Mouse (Mus musculus) spleen, postnatal 36 days (tissue): ENCODE data around the gene Ap1m1.
A peak's percentile ranks its signal among the peaks of the same experiment; 100 is the strongest.

Experiments used
- DNase-seq, 2 experiments: peaks; one replicate each; pipeline ENCODE4 v3.0.0; 2022; ENCODE audit warnings: low spot score in 2 of 2, mixed read lengths in 1 of 2

The Ap1m1 gene

DNA sequence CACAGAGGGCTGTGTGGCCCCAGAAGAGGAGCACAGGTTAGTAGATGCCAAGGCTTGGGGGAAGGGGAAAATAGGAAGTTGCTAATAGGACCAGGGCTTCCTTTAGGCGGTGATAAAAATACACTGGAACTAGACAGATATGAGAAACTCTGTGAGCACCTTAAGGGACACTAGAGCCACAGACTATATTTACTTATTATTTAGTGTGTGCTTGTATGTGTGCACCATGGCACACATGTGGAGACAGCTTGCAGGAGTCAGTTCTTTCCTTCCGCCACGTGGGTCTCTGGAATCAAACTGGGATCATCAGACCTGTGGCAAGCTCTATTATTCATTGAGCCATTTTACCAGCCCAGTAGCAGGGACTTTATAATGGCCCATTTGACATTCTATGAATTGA lies 55.3 kb downstream of the Ap1m1 start:
- no peak for DNase-seq

DNA sequence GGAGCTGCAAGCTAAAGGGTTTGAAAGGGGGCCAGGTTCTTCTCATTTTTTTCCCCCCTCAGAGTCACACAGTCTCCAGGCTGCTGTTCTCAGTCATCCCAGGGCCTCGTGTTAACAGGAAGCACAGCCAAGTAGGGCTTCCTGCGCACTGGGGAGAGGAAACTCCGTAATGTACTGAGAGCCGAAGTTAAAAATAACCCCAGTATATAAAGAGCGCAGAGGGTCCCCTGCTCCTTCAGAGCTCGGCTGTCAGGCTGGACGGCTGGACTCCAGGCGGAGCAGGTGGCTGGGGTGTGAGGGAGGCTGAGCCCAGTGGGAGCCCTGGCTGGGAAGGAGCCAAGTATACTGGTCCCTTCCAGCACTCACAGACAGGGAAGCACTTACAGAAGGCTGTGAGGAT lies 55.9 kb downstream of the Ap1m1 start:
- DNase-seq = peak; percentile 58 to 61

DNA sequence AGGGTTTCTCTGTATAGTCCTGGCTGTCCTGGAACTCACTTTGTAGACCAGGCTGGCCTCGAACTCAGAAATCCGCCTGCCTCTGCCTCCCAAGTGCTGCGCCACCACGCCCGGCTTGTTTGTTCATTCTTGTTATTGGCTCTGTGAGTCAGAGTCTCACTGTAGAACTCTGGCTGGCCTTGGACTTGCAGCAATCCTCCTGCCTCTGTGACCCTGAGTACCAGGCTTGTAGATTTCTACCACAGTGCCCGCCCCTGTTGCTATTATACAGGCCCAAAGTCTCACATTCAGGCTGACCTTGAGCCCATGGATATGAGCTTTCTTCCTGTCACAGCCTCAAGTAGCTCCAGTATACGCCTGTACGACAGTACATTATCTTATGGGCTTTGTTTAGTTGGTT lies 56.7 kb downstream of the Ap1m1 start:
- no peak for DNase-seq

- DNase-seq = no peak
Measured at GRCm38 (mm10) chr8:72298928-72299327, 59.1 kb downstream of the Ap1m1 start.

DNA sequence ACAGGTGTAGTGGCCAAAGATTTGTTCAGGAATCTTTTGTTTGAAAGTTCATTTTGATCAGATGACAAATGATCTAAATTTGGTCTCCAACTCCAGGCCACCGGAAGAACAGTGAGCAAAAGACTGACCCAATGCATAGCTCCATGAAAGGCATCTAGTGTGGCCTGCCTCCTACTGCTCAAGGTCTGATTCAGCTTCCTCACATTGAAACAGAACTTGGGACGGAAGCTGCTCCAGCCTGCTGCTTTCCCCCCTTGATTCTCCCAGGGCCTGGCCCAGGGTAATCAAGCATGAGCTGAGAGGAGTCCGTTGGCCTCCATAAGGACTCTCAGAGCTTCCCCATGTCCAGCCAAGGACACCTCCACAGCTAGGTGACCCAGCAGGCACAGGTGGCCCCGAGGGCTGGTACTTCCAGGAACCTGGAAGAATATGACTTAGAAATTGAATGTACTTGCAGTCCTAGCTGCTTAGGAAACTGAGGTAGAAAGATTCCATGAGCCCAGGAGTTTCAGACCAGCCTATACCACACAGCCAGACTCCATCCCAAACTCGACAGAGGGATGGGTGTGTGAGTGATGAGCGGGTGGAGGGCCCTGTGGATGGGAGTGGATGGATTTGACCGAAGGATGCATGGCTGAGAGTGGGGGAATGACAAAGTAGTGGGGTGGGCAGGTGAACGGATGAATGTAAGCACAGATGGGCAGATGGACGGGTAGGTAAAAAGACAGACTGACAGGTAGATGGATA lies 61.0 kb downstream of the Ap1m1 start:
- no peak for DNase-seq

- DNase-seq = no peak
Measured at GRCm38 (mm10) chr8:72301497-72301896, 61.7 kb downstream of the Ap1m1 start.

DNA sequence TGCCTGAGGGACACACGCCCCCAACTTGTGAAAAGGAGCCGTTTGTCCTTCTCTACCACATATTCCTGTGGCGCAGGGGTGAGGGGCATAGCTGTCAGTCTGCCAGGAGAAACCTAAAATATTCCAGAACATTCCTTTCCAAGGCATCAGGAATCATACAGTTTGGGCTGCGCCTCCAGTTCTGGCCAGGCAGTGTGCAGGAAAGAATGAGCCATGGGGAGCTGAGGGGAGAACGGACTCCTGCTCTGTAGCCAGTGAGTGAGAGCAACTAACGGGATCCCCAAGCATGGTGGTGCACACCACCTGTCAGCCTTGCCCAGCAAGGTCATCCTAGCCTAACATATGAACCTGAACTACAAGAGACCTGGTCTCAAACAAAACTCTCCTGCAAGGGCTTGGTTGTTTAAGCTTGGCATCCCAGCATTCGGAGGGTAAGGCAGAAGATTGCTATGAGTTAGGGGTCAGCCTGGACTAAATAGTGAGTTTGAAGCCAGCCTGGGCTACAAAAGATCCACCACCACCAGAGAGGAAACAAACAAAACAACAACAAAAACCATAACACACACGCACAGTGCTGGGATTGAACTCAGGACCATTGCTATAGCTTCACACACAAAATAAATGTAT lies 63.3 kb downstream of the Ap1m1 start:
- DNase-seq = no peak

GRCm38 (mm10) chr8:72303633-72304032 lies 63.8 kb downstream of the Ap1m1 start:
- peak; percentile 54 to 56 for DNase-seq

- no peak for DNase-seq
Measured at GRCm38 (mm10) chr8:72305210-72305905, 65.5 kb downstream of the Ap1m1 start, which contains the start of gene Gm10282. Gene Gm10282, minus strand, starts transcription at chr8:72305260.

- no peak for DNase-seq
Measured at GRCm38 (mm10) chr8:72306913-72307312, 67.1 kb downstream of the Ap1m1 start.
